Mouse (Mus musculus) heart, postnatal 14 days (tissue): ENCODE data around the gene Eps15l1. TPM values are rescaled to one million over a fixed set of nuclear protein-coding genes. Genes with fewer than 3 reads are reported as not detected.

Source experiments
- DNase-seq, 2 experiments: peaks; one replicate each; pipeline ENCODE4 v3.0.0; 2021 to 2022
- intact Hi-C: fragments of 180-260 bp; cut with DNase I; formaldehyde crosslinking; loops from one replicate; pipeline ENCODE4 v1.15.1; 2025
- total RNA-seq, 2 experiments: library from RNA; stranded (reverse); gene quantifications; 2 replicates each; pipeline ENCODE4 v1.2.3; 2021

Eps15l1 gene
- total RNA-seq, 2 experiments from 2014 or later: 44.4 to 47.5 TPM

DNA sequence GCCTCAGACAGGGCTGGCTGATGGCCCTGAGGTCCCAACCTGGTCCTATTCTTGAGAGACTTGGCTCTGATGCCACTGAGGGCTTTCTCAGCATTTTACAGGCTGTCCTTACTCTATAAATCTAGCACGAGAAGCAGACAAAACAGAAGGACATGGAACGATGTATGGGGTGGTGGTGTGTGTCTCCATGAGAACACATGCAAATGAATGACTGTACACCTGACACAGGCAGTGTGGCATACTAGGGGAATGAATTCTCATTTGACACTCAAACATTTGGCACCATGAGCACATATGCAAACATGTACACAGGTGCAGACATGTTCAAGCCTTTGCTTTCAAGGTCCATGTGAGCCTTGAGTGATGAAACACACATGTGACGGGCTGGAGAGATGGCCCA is 64.7 kb downstream of the Eps15l1 start:
- DNase-seq: no peak
- intact Hi-C loops: no loop called here

GRCm38 (mm10) chr8:72354272-72354671 is 67.0 kb downstream of the Eps15l1 start:
- peak; percentile 50 to 51 for DNase-seq
- intact Hi-C loops: no loop called here

- DNase-seq: no peak
- intact Hi-C loops: no loop called here
These were observed 67.6 kb downstream of the Eps15l1 start for GRCm38 (mm10) chr8:72353700-72354045.

- intact Hi-C loops: no loop called here
- DNase-seq: no peak
These were observed 68.1 kb downstream of the Eps15l1 start for GRCm38 (mm10) chr8:72352951-72353699.

DNA sequence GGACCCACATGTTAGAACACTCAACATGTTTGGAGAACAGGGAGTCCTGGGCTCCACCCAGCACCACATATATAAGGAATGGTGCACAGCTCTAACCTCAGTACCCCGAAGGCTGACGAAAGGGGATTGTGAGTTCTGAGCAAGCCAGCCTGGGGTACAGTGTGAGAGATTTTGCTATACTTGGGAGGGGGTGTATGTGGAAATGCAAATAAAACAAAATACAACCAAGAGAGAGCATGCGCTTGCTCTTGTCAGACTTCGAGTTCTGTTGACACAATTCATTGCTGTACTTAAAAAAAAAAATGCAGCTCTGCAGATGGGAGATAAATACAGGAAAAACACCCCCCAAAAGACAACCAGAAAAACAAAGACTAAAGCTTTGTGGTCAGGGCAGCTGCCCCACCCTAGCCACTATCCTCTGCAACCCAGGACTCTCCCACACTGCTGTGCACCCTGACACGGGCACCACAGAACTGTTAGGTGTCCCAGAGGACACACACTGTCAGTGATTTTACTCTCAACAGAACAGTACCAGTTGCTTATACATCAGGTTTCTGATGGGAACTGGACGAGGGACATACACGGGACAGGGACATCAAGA is 69.8 kb downstream of the Eps15l1 start:
- intact Hi-C loops: no loop called here
- no peak for DNase-seq

- intact Hi-C loops: no loop called here
These were observed 70.5 kb downstream of the Eps15l1 start for GRCm38 (mm10) chr8:72350727-72351126.

DNA sequence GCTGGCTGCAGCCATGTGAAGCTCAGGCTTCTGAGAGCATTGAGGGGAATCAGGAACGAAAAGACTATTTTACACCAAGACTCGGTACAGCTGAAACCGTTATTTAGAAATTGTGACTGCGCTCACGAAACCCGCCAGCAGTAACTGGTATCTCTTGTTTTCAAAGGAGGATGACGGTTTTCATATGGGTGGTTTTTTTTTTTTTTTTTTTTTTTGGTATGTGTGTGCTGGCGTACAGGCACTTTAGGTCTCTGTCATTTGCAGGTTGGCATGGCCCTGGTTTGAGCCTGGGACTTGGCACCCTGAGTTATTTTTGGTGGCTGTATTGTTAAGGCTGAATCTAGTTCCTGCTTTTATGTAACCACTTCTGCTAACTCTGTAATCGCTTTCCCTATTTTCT is 71.4 kb downstream of the Eps15l1 start:
- DNase-seq: no peak
- intact Hi-C loops: no loop called here

More at GRCm38 (mm10) chr8:72350727-72351126, 70.5 kb downstream of the Eps15l1 start:
- no peak for DNase-seq

GRCm38 (mm10) chr8:72348956-72349355 is 72.3 kb downstream of the Eps15l1 start:
- no peak for DNase-seq

DNA sequence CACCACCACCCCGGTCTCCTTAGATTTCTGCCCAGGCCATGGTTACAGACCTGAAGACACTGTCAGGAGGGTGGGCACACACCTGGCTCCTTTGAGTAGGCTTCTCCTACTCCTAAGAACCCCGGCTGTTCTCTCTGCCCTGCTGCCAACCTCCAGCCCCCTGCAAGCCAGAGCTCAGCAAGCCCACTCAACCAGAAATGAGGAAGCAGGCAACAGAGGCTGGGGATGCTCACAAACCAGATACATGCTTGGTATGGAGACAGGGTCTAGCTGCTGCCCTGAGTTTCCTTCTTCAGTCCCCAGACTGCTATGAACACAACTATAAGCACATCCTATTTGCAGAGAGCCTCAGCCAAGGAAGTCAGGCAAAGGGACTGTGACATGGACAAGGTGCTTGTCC is 73.1 kb downstream of the Eps15l1 start:
- no peak for DNase-seq
- intact Hi-C loops: no loop called here

More at GRCm38 (mm10) chr8:72348956-72349355, 72.3 kb downstream of the Eps15l1 start:
- intact Hi-C loops: no loop called here

DNA sequence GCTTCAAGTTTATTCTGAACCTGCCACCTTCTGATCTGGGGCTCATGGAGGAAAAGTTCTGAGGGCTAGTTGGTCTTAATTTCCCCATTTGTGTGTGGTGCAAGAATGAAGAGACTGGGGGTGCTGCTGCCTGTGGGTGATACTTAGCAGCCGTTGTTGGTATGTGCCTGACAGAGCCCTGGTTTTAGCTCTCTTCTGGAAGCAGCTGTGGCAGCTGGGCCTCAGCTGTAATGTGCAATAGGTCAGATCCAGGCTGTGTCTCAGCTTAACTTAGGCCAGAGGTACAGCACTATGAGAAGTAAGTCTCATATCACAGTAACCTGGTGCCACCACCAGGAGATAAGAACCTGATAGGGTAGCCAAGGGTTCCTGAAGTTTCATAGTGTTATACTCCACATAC is 73.7 kb downstream of the Eps15l1 start:
- no peak for DNase-seq
- intact Hi-C loops: loop anchor here (2.0 kb wide), 1 partner anchor 15 kb away; no protein-coding TSS in a partner anchor

DNA sequence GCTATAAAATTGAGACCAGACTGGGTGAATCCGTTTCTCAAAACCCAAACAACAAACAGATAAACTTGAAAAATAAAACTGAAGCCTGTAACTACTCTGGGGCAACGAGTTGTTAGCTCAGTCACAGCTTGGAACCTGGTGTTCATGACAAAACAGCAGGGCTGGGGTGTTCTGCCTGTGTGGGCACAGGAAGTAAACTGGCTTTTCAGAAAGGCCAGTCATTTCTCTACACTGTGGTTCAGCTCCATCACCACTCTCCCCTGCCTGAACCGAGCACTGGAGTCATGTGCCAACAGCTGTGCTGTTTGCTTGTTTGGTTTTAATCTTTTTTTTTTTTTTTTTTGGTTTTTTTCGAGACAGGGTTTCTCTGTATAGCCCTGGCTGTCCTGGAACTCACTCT is 77.5 kb downstream of the Eps15l1 start:
- intact Hi-C loops: no loop called here
- DNase-seq: no peak

DNA sequence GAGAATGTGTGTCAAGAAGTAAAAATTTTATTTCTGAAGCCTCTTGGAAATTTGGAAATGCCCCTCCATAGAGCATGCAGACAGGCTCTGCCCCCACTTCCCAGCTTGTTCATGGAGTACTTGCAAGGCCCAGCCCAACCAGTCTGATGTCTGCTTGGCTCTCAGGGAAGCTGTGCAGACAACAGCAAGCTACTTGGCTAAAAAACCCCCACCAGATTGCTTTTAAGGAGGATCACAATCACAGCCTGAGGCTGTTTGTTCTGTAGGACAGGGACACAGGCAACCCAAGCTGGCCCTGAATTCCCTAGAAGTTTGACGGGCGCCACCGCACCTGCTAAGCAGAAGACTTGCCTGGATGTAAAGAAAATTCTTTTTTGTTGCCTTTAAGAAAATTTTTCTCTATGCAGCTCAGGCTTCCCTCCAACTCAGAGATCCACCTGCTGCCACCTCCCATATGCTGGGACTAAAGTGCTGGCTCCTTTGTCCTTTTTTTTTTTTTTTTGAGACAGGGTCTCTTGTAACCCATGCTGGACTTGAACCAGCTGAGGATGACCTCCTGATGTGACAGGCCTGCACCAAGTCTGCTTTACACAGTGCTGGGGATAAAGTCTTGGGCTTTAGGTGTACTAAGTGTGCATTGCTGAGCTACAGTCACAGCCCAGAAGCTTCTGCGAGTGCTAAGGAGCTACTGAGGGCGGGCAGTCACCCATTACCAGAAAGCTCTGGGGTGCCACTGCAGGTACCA is 78.5 kb downstream of the Eps15l1 start:
- DNase-seq: no peak

GRCm38 (mm10) chr8:72337034-72337433 is 84.2 kb downstream of the Eps15l1 start:
- intact Hi-C loops: no loop called here
- no peak for DNase-seq

More for the DNA sequence above, 78.5 kb downstream of the Eps15l1 start:
- intact Hi-C loops: no loop called here

GRCm38 (mm10) chr8:72336273-72336672 is 85.0 kb downstream of the Eps15l1 start:
- no peak for DNase-seq

GRCm38 (mm10) chr8:72334144-72334641 is 87.1 kb downstream of the Eps15l1 start:
- no peak for DNase-seq
- intact Hi-C loops: no loop called here

More at GRCm38 (mm10) chr8:72336273-72336672, 85.0 kb downstream of the Eps15l1 start:
- intact Hi-C loops: no loop called here

DNA sequence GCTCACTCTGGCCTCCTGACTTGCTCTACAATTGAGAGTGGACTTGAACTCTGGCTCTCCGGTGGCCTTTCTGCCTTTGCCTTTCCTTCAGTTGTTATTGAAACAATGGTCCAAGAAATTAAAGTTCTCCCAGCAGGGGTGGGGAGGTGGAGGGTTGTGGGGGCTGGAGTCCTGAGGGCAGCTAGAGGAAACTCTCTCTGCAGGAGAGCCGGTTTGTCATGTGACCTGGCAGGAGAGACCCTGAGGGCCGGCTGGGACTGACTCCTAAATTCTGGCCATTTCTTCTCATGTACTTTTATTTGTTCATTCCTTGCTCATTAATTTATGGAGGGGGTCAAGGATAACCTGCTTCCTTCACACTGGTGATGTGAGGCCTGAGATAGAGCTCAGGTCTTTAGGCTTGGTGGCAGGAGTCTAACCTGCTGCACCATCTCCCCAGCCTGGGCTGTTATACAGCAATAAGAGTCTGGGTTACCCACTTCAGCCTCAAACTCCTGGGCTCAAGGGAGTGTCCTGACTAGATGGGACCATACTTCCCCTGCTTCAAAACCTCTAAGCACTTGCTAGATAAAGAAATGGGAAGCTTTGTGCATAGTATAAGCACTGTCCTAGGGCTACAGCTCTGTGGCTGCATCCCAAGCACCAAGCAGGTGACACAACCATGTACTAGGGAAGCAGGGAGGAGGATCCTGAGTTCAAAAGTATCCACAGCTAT is 87.7 kb downstream of the Eps15l1 start:
- intact Hi-C loops: loop anchor here (2.0 kb wide), 1 partner anchor 13 kb away; no protein-coding TSS in a partner anchor
- no peak for DNase-seq

DNA sequence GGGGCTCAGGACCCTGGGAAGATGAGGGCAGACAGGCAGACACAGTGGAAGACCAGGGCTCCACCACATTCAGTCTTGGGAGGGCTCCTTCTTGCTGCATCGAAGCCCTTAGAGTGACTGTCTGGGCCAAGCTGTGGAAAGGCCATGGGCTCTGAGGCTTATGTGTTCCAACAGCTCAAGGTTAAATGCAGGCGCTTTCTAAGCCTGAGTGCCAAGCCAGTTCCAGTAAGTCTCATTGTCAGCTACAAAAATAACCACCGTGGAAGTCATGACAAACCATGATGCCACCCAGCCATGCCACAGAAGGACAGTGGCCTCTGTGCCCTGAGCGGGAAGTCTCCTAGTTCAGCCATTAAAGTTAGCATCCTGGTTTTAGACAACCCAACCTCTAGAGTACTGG is 89.6 kb downstream of the Eps15l1 start:
- peak in 1 of 2 experiments; percentile 25 for DNase-seq
- intact Hi-C loops: loop anchor here (2.0 kb wide), 1 partner anchor 15 kb away; no protein-coding TSS in a partner anchor

DNA sequence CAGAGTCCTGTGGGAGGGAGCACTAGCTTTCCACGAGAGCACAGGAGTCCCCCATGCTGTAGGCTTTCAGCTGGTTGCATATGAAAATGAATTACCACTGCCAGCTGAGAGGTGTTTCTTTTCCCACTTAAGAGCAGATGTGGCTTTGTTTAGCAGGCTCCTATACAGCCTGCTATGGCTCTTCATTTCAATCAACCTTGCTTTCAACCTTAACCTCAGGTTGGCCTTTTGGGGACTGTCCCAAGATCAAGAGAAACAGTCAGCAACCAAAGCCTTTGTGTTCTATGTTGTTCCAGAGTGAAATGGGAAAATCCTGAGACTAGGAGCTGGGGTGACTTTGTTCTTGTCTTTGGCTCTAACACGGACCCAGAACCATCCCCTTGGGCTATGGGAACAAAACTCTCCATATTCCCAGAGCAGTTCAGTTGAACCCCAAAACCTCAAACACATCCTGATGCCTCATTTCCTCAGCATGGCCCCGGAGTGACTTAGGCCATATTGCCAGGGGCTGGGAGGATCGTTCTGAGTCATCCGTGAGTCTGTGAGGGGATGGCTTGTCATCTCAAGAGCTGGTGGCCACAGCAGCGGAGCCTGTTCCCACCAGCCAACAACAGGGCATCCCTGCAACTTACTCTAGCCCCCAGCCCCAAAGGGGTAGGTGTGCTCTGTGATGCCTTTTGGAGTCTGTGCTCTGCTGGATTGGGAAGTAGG is 90.3 kb downstream of the Eps15l1 start:
- intact Hi-C loops: no loop called here
- DNase-seq: no peak

- no peak for DNase-seq
- intact Hi-C loops: no loop called here
These were observed 92.1 kb downstream of the Eps15l1 start for GRCm38 (mm10) chr8:72329116-72329515.

DNA sequence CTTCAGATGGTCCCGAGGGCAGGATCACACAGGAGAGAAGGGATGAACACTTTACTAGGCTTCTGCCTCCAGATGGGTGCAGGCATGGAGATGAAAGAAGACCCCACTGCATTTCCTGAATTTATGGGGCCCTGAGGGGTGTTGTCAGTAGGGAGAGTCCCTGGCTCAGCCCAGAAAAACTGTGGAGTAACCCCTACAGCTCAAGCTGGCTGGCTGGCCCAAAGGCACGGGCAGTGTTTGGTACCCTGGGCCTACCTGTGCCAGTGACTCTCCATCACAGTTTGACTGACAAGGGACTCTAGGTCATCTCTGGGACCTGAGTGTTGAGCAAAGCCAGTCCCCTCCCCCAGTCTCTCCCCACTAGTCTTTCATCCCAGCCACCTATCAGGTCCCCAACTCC is 96.6 kb downstream of the Eps15l1 start:
- intact Hi-C loops: loop anchor here (2.0 kb wide), 1 partner anchor 42 kb away; no protein-coding TSS in a partner anchor
- DNase-seq: no peak
